Mouse (Mus musculus): ENCODE results near the gene Shq1.

DNA sequence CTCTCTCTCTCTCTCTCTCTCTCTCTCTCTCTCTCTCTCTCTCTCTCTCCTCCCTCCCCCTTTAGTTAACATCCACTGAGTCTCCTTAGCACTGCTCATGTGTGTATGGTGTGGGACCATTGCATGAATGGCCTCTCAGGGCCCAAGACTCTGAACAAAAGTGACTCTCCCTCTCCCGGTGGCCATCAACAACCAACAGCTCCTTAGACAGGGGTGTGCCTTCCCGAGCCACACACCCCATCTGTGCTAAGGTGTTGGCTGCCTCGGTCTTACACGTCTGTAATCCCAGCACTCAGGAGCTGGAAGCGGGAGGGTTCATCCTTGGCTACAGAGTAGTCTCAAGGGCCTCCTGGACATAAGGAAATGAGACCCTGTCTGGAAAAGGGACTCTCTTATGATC is 29.0 kb upstream of the Shq1 start:
- TF ChIP-seq CTCF (IDR thresholded peaks at IDR 0.05; ENCODE audit: control insufficient read depth, insufficient read depth, insufficient replicate concordance, low read depth, low read length) (no peak), POLR2A (IDR thresholded peaks at IDR 0.05; ENCODE audit: control insufficient read depth, low read depth, low read length) (no peak)

Data from testis, adult 2 months (tissue).